Mouse (Mus musculus) cerebellum, postnatal 25 days (tissue): ENCODE results near the gene Olfr356.

Source experiments
- DNase-seq, 2 experiments: peaks; one replicate each; pipeline ENCODE4 v3.0.0; 2021; ENCODE audit warnings: mixed read lengths in 2 of 2

Olfr356 gene

DNA sequence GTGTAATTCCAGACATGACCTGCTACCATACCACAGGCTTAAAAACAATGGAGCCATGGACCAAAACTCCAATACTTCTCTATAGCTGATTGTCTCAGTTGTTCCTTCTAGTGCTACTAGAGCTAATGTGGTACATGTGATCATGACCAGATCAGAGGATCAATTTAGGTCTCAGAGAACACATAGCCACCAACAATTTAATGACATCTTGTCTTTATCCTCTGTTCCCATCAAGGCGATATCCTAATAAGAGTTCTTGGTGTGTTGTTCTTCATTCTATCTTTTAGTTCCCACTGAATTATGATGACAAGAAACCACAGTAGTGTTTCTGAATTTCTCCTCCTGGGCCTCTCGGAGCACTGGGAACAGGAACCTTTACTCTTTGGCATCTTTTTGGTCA is at the start of gene Olfr356:
TSS of gene Olfr356 (plus strand) at position 301 of the 400 bp plus-strand sequence.
- DNase-seq: no peak

DNA sequence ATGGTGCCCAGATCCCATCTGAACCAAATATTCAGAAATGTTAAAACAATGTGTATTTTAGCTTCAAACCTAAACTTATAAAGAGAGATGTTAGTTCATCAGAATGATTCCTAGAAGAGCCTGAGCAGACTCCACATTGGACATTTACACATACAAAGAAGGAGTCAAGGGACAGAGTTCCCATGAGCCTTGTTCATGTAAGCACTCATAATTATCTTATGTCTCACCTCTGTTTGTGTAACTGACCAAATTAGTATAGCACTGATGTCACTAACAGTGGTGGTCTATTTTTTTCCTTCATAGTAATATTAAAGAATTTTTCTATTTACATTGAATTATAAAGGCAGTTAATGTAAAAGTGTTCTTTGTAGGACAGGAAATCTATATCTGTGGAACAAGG is 44.1 kb upstream of the Olfr356 start, which contains the start of gene Olfr353:
TSS of gene Olfr353 (minus strand) at position 101 of the 400 bp plus-strand sequence.
- DNase-seq: no peak

DNA sequence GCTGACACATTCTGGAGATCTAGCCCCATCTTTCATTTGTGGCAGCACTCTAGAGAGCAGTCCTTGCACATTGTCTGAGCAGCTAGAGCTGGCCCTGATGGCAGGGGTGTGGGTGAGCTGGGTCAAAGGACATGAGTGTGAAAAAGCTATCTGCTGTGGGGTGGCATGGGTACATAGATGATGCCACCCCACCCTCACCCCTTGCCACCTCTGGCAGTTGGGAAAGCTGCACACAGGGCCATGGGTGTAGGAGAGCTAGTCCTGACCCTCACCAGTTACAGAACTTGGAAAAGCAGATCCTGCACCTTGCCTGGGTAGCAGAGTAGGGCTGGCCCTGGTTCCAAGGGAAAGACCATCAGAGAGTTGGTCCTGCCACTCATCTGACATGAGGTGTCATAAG is 39.8 kb upstream of the Olfr356 start:
- no peak for DNase-seq

DNA sequence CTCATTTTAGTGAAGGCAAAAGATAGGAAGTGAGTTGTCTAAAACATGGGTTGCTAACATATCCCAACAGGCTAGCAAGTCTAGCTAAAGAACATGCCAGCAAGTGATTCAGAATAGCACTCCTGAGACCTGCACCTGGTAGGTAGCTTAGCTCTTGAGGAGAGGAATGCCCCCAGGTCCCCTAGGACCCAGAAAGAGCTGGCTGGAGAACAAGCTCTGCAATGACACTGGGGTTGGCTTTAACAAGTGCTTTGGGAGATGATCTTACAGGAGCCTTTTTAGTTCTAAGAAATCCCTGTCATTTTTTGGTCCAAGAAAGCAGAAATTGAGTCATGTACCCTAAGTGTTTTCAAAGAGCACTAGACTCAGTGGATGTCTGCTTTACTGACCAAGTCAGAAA is 31.5 kb upstream of the Olfr356 start, which contains the start of gene Olfr354:
TSS of gene Olfr354 (plus strand) at position 301 of the 400 bp plus-strand sequence.
- no peak for DNase-seq

DNA sequence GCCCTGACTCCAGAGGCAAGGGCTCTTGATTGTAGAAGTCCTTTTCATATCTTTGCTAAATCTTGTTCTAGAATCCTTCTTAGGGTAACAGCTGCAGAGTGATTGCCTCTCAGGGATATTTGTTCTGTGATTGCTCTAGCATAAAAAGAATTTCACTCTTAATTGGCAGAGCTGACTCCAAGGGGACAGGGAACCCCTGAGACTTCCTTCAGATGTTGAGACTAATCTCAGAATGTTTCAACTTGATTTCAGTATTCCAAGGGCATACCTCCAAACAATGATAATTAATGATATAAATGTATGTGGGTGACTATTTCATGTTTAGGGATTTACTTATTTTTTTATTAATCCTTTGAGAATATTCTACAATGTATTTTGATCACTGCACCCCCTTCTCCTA is 8.1 kb upstream of the Olfr356 start, which contains the start of gene Olfr355:
TSS of gene Olfr355 (minus strand) at position 101 of the 400 bp plus-strand sequence.
- DNase-seq: no peak
